Mouse (Mus musculus): ENCODE results near the gene Mapk8ip1.

The Mapk8ip1 gene

GRCm38 (mm10) chr2:92401091-92401561, at the start of gene Mapk8ip1:
Mapk8ip1 (minus strand) TSS chr2:92401263.
- CTCF ChIA-PET: no interaction called here

- CTCF ChIA-PET: no interaction called here
Measured at GRCm38 (mm10) chr2:92447121-92447740, 46.2 kb upstream of the Mapk8ip1 start.

GRCm38 (mm10) chr2:92446656-92447055, 45.6 kb upstream of the Mapk8ip1 start:
- CTCF ChIA-PET: no interaction called here

- CTCF ChIA-PET: no interaction called here
Measured at GRCm38 (mm10) chr2:92445890-92446289, 44.8 kb upstream of the Mapk8ip1 start.

DNA sequence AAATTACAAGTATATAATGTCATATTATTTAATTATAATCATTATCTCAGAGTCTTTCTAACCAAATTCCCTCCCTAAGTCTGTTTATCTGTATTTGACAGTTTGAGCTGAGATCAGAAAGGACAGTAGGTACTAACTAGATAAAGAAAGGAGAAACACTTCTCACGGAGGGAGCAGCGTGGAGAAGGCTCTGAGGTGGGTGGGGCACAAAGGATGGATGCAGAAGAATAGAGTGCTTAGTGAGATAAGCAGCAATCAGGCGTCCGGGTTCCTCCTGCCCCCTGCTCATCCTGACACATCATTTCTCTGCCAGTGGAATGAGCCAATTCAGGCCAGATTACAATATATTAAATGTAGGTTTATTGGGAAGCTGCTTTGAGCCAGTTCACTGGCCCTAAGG, 43.3 kb upstream of the Mapk8ip1 start:
- CTCF ChIA-PET: no interaction called here

DNA sequence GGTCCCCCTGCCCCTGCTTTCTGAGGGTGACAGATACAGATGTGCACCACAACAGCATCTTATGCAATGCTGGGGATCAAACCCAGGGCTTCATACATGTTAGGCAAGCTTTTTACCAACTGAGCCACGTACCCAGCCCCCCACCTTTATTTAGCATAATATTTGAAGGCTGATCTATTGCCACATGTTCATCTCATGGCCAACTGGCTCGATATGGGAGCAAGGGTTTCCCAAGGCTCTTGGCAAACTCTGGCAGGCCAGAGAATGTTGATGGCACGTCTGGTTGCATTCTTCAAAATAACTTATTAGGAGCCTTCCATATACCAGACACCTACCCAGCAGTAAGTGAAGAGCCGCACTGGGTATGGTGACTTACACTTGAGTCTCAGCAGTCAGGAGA, 42.2 kb upstream of the Mapk8ip1 start:
- CTCF ChIA-PET: no interaction called here

DNA sequence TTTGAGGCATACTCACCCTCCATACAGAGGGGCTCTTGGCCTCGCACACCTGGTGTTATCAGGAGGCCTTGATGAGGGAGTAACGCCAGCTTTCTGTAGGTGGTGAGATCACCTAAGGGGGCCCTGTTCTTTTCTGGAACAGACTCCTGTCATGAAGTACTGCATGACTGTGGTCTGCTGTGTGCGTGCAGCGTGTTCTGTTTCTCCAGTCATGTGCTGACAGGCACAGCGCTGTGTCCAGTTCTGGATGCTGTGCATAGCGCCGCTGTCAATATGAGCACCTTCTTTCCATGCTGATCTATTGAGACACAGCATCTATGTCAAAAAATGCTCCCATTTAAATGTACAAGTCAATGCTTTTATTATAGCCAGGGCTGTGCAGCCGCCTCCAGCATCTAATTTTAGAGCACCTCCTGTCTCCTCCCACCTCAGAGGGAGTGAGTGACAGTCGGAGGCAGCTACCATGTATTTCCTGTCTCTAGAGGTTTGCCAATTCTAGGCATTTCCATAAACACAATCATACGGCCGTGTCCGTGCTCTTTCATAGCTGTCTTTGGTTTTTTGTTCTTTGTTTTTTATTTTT, 41.4 kb upstream of the Mapk8ip1 start:
- CTCF ChIA-PET: interaction anchor here (0.7 kb wide), 1 partner anchor 124 kb away, joined by 3 read pairs; no protein-coding TSS in a partner anchor

DNA sequence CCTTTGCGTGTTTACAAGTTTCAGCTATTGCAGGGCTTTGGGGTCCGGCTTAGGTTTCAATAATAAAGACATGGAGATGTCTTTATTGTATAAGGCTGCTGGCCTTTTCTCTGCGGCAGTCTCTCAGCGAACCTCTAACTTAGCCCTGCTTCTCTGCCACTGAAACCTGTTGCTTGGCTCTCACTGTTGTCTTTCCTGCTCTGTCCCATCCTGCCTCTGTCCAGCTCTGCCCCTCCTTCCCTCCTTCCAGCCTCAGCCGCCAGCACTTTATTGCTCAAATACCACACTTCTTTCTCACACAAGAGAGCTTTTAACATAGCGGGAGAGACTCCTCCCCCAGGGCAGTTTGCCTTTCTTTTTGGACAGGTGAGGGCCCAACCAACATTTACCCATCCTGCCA, 39.4 kb upstream of the Mapk8ip1 start:
- CTCF ChIA-PET: no interaction called here

DNA sequence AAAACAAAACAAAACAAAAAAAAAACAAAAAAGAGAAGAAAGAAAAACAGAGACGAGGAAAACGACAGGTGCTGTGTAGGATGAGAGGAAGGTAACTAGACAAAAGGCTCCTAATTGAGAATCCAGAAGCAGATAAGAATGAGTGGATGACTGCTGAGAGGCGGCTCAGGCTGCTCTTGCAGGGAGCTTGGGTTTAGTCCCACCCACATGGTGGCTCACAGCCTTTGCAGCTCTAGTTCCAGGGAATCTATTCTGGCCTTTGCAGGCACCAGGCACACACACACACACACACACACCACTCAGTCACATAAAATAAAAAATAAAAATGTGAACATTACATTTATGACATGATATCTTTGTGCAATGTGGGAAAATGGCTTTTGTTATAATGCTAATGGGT, 37.5 kb upstream of the Mapk8ip1 start:
- CTCF ChIA-PET: interaction anchor here (0.7 to 1.3 kb wide), 4 partner anchors 21 to 1988 kb away, joined by 3 to 7 read pairs (median 4); no protein-coding TSS in a partner anchor

GRCm38 (mm10) chr2:92437875-92438274, 36.8 kb upstream of the Mapk8ip1 start:
- CTCF ChIA-PET: interaction anchor here (0.6 to 1.3 kb wide), 5 partner anchors 22 to 1988 kb away, joined by 3 to 18 read pairs (median 4); no protein-coding TSS in a partner anchor

DNA sequence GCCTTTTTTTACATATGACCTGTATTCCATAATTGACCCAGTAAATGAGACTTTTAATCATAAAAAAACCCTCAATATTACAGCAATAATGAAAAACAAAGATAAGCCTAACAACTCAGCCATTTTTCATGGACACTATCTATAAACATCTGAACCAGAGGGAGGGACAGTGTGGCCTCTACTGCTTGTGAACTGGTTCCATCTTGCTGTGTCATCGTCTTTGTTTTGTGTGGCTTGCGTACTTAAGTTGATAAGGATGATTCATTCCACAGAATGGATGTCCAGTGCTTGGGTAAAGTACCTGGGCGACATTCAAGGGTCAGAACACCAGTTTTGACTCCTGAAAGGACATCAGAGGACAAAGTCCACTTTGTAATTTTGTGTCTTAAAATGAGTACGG, 36.3 kb upstream of the Mapk8ip1 start:
- CTCF ChIA-PET: interaction anchor here (0.6 kb wide), 1 partner anchor 371 kb away, joined by 18 read pairs; no protein-coding TSS in a partner anchor

DNA sequence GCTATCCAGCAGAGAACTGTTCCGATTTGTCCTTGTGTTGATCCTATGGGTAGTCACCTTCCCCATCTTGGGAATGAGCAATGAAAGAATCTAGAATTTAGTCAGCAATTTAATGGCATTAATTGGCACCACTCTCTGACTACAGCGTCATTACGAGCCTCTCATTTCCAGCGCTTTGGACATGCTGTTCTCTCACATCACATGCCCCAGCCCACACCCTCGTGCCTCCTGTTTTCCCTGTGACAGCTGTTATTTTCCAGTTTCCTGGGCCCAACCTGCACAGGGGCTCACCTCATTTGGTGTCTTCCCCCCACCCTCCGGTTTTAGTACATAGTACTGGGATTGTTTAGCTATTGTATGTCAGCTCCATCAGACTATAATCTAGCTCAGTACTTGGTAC, 34.0 kb upstream of the Mapk8ip1 start:
- CTCF ChIA-PET: interaction anchor here (0.6 kb wide), 1 partner anchor 766 kb away, joined by 3 read pairs; no protein-coding TSS in a partner anchor

GRCm38 (mm10) chr2:92434375-92434745, 33.3 kb upstream of the Mapk8ip1 start:
- CTCF ChIA-PET: interaction anchor here (0.6 kb wide), 1 partner anchor 472 kb away, joined by 9 read pairs; no protein-coding TSS in a partner anchor

DNA sequence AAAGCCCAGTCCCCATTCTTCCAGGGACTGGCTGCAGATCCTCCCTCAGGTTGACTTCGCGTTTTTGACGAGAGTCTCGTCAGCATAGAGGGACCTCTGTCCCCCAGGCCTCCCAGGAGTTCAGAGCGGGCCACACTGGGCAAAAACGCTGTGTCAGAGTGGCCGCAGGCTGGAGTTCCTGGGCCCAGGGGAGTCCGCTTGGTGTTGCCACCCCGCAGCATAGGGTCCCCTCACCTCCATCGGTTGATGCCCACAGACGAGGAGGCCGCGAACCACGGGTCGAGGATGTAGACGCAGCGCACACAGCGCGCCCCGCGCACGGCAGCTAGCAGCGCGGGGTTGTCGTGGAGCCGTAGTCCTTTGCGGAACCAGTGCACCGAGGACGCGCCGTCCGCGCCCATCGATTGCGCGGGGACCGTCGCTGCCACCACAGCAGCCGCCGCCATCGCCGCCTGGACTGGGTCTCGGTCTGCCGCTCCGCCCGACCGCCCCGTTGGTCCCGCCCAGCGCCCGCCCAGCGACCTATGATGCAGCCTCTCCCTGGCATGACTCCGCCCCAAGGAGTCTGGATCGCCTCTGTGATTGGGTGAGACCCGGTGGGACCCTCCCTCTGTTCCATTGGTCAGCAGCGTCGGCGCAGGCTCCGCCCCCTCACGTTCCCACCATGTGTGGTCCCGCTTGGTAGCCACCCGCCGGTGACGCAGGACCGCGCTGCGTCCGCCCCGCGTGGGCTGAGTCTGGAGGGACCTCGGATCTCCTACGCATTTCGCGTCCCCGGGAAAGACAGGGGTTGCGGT, 32.7 kb upstream of the Mapk8ip1 start, which contains the start of gene Cry2:
TSS of gene Cry2 (minus strand) at position 466 of the 797 bp plus-strand sequence.
- CTCF ChIA-PET: interaction anchor here (0.6 kb wide), 1 partner anchor 471 kb away, joined by 9 read pairs; no protein-coding TSS in a partner anchor

- CTCF ChIA-PET: no interaction called here
Measured at GRCm38 (mm10) chr2:92432299-92433295, 31.5 kb upstream of the Mapk8ip1 start.

DNA sequence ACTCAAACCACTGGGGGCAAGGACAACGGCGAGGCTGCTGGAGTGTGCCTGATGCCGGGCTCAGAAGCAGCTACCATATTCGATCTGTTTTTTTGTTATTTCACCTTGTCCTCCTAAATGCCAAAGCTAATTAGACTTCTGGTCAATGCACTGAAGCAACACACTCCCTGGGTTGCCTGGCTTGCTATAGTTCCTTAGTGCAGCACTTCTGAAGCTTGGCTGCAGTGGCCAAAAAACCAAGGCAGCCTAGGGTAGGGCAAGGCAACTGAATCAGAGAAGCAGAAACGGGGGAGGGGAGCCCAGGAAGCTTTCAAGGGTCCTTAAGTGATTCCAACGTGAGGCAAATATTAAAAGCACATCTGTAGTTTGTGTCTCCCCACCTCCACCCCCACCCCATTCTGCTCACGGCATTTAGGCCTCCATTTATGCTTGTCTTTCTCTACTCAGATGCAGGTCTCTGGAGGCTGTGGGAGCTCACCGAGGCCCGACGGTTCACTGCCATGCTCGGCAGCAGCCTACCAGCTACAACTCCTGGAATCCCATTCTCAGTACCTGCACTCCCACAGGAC, 30.6 kb upstream of the Mapk8ip1 start:
- CTCF ChIA-PET: interaction anchor here (0.7 kb wide), 1 partner anchor 490 kb away, joined by 4 read pairs; no protein-coding TSS in a partner anchor

- CTCF ChIA-PET: interaction anchor here (0.6 to 0.7 kb wide), 2 partner anchors 8 to 491 kb away, joined by 3 to 4 read pairs; no protein-coding TSS in a partner anchor
Measured at GRCm38 (mm10) chr2:92430723-92431541, 29.9 kb upstream of the Mapk8ip1 start.

- CTCF ChIA-PET: no interaction called here
Measured at GRCm38 (mm10) chr2:92430089-92430488, 29.0 kb upstream of the Mapk8ip1 start.

GRCm38 (mm10) chr2:92427882-92428281, 26.8 kb upstream of the Mapk8ip1 start:
- CTCF ChIA-PET: no interaction called here

GRCm38 (mm10) chr2:92426426-92426825, 25.4 kb upstream of the Mapk8ip1 start:
- CTCF ChIA-PET: no interaction called here

Measured in spleen, embryonic (tissue).